In the genomic region with DNA sequence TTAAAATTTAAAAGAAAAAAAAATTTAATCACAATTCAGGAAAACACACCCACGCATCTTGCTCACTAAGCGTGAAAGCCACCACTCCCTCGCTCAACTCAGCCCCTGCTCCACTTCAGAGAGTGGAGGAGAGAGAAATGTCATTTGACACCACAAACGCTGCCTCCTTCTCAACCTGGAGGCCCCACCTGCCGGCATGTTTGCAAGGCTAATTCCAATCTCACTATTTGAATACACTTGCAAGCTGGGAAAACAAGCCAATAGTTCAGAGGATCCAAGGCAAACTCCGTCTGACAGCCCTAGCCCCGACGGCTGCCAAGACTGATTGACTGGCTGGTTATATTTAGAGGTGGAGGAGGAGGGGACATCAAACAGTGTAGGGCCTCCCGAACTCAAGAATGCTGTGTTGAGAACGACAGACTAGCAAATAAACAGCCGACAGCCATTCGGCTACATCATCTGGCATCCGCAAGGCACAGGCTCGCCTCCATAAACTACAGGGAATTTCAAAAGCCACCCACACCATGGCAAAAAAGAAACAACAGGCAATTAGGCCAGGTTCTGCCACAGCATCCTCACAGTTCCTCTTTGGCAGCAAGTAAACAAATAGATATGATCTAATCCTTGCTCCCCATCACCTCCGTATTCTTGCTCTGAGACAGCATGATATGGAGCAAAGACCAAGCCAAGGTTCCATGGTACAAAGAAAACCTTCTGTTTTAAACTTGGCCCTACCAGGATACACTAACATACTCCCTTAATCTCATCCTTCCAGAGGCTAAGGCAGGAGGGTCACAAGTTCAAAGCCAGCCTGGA, we compare ENCODE assay signal across 7 mouse cellular contexts.
A peak's percentile ranks its signal among the peaks of the same experiment; 100 is the strongest.
DNase-seq lines count a peak whose midpoint lies in the region; ATAC-seq and TF ChIP-seq lines count a peak whose summit lies in the region.

No protein-coding gene starts in this region.

- H3K4me2 ChIP-seq in hindbrain, postnatal 0 days (ENCODE audit: low read depth, low read length) = no peak overlapping the region
- peak overlapping the region; percentile 11; the same call in 1 of the 2 replicates for H3K4me2 ChIP-seq in midbrain, embryonic 12.5 days (replicated peaks)

- peak; percentile 20 for DNase-seq in NIH3T3 (ENCODE audit: low read depth)
- peak; percentile 74 to 75 for DNase-seq in cerebellum, postnatal 10 days
- DNase-seq in gastrocnemius, adult 8-10 months (ENCODE audit: low spot score in 2 of 2) = peak; percentile 18 to 56
- peak; percentile 36 for DNase-seq in hindbrain, postnatal 0 days (ENCODE audit: low spot score)
- peak; percentile 52 to 72 for DNase-seq in left cerebral cortex, postnatal 14 days (ENCODE audit: low spot score in 2 of 2)
- DNase-seq in thymus, postnatal 14 days = peak; percentile 78

- H3K27me3 ChIP-seq in hindbrain, postnatal 0 days (ENCODE audit: insufficient read depth, low read length) = no peaks in the 10 kb centered on the region
- no peaks in the 10 kb centered on the region for H3K27me3 ChIP-seq in midbrain, embryonic 12.5 days

- H3K9ac ChIP-seq in hindbrain, postnatal 0 days (replicated peaks; ENCODE audit: low read length) = no peak overlapping the region
- H3K9ac ChIP-seq in midbrain, embryonic 12.5 days (replicated peaks) = no peak overlapping the region

- no peak overlapping the region for H3K4me3 ChIP-seq in hindbrain, postnatal 0 days (ENCODE audit: low read length)
- H3K4me3 ChIP-seq in midbrain, embryonic 12.5 days = no peak overlapping the region

- WGBS in hindbrain, postnatal 0 days = 18% methylated on average over 15 of the region's 15 CpGs
- 13% methylated on average over 15 of the region's 15 CpGs for WGBS in midbrain, embryonic 12.5 days

- H3K4me1 ChIP-seq in hindbrain, postnatal 0 days (ENCODE audit: insufficient read depth, low read length) = peaks cover 33% of the 10 kb centered on the region
- peaks cover 74% of the 10 kb centered on the region for H3K4me1 ChIP-seq in midbrain, embryonic 12.5 days

- TF ChIP-seq CTCF in hindbrain, postnatal 0 days (IDR thresholded peaks at IDR 0.05; ENCODE audit: low read depth) = no peak

- no peaks in the 10 kb centered on the region for H3K36me3 ChIP-seq in hindbrain, postnatal 0 days (ENCODE audit: insufficient read depth, low read length)
- H3K36me3 ChIP-seq in midbrain, embryonic 12.5 days = 0 out of 2 replicates have a peak, but pooled peaks cover 2% of the 10 kb centered on the region

- H3K27ac ChIP-seq in hindbrain, postnatal 0 days = peak overlapping the region; percentile 70
- peak overlapping the region; percentile 40 for H3K27ac ChIP-seq in midbrain, embryonic 12.5 days (replicated peaks)

- ATAC-seq in hindbrain, postnatal 0 days = no peak
- ATAC-seq in midbrain, embryonic 12.5 days (ENCODE audit: low FRiP score, low read depth) = 0 out of 2 replicates have a peak, but pooled peaks have one; percentile 38

- H3K9me3 ChIP-seq in hindbrain, postnatal 0 days (ENCODE audit: low read length) = no peaks in the 10 kb centered on the region
- H3K9me3 ChIP-seq in midbrain, embryonic 12.5 days = no peaks in the 10 kb centered on the region

- intact Hi-C loops in left cerebral cortex, postnatal 14 days (cut with DNase I) = no loop called here

Comparison
In these comparisons a context has a peak if more than half of its experiments do, and no peak if none do; other contexts are left out.
1. DNase-seq: peak in every context shown above with its lines; median percentile 78 in thymus, postnatal 14 days; 74 in cerebellum, postnatal 10 days; 62 in left cerebral cortex, postnatal 14 days; 37 in gastrocnemius, adult 8-10 months; 36 in hindbrain, postnatal 0 days; 20 in NIH3T3.